Mouse (Mus musculus) forebrain, embryonic 14.5 days (tissue): ENCODE measurements around the gene Ankrd17. TPM values are rescaled to one million over a fixed set of nuclear protein-coding genes. Genes with fewer than 3 reads are reported as not detected.

Experiments
- ATAC-seq: fragments of 200-750 bp; cut with Nextera tagmentation; 2 replicates; pipeline ENCODE4 v1.8.0; 2017; ENCODE audit warnings: mild to moderate bottlenecking, moderate library complexity
- DNase-seq: peaks from one replicate; pipeline ENCODE4 v3.0.0-alpha.2; 2015; ENCODE audit warnings: low spot score
- H3K27ac ChIP-seq: fragments of 300-500 bp; sonication (generic); 2 replicates; pipeline ENCODE4 v1.5.1; 2014; ENCODE audit warnings: low read depth, mild to moderate bottlenecking, control low read depth, low read length, moderate library complexity
- H3K27me3 ChIP-seq: fragments of 300-500 bp; sonication (generic); replicated peaks from 2 replicates; pipeline ENCODE4 v1.6.1; 2014; ENCODE audit warnings: low read length, control low read depth, mixed read lengths; ENCODE audit not compliant: control insufficient read depth, insufficient read depth
- H3K36me3 ChIP-seq: fragments of 300-500 bp; sonication (generic); 2 replicates; pipeline ENCODE4 v1.6.1; 2014; ENCODE audit warnings: low read length, control low read depth; ENCODE audit not compliant: control insufficient read depth, insufficient read depth
- H3K4me1 ChIP-seq: fragments of 300-500 bp; sonication (generic); 2 replicates; pipeline ENCODE4 v1.6.1; 2014; ENCODE audit warnings: antibody characterized with exemption, low read length, control low read depth; ENCODE audit not compliant: control insufficient read depth, insufficient read depth
- H3K4me2 ChIP-seq: fragments of 300-500 bp; sonication (generic); 2 replicates; pipeline ENCODE4 v1.6.1; 2014; ENCODE audit warnings: mild to moderate bottlenecking, control low read depth, low read length
- H3K4me3 ChIP-seq: fragments of 300-500 bp; sonication (generic); 2 replicates; pipeline ENCODE4 v1.5.1; 2014; ENCODE audit warnings: low read depth, low read length, control low read depth
- H3K9ac ChIP-seq: fragments of 300-500 bp; sonication (generic); 2 replicates; pipeline ENCODE4 v1.6.1; 2014; ENCODE audit warnings: mild to moderate bottlenecking, low read length, control low read depth, moderate library complexity
- H3K9me3 ChIP-seq: fragments of 300-500 bp; sonication (generic); replicated peaks from 2 replicates; pipeline ENCODE4 v1.6.1; 2016; ENCODE audit warnings: low read length, control low read depth, mixed read lengths; ENCODE audit not compliant: control insufficient read depth
- WGBS: fragments of 180-500 bp; shearing (Covaris S2); extraction: QIAGEN DNeasy Blood & Tissue Kit; methylation state at CpG from one replicate; pipeline ENCODE4 v1.1.7; 2014; 5-methylcytosine and 5-hydroxymethylcytosine counted together
- polyA plus RNA-seq: library from polyadenylated mRNA; unstranded; fragments of >200 nt; fragmentation: Nextera tagmentation; extraction: Ambion mirVana; gene quantifications from 2 replicates; pipeline ENCODE4 v1.2.1, GENCODE M21; 2014

Gene Ankrd17
- polyA plus RNA-seq, 1 experiment from 2014 or later, result 26.2 TPM

DNA sequence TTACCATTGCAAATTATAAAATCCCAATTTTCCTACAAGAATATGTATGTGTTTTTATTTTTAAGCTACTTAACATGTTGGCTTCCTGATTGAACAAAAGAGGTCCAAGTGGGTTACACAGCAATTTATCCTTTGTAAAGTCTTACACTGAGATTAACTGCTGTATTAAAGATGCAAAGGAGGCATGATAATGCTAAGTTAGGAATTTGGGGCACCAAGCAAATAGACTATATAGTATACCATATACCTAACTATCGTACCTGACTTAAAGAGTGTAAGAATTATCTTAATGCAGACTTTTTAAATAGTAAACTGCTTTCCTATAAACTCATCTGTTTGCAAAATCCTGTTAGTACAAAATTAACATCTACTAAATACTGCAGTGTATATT lies 26.4 kb downstream of the Ankrd17 start:
- WGBS, result 82% methylated on average over 1 of the region's 1 CpGs
- peak; percentile 36 for ATAC-seq

DNA sequence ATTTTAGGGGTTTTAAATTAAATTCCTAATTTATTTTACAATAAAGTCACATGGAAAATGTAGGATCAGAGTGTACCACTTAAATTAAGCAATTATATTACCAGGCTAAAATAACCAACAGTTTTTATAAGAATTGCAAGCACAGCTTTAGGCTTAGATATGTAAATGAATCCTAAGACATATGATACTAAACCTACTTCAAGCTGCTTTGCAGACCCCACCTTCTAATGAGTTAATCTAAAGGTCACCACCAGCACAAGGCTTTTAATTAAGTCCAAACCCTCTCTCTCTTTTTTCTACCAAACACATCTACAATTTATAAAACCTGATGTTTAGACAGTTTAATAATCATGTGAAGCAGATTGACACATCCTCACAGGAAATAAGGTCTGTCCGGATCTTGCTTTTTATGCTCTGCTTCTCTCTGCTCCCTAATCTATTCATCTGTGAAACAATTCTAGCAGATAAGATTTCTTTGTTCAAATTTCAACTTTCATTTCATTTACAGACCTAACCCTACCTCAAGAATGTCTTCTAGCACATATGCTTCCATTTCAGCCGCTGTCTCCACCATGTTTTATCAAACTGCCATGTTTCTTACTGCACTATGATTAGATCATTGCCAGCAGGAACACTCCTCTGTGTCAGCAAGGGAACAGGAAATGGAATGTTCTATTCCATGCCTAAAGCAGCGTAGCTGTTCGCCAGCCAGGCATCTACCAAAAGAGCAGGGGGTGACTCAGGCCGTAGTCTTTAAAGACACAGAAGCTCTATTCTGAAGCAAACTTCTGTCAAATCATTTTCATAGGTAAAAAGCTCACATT lies 27.0 kb downstream of the Ankrd17 start:
- 10% methylated on average over 5 of the region's 5 CpGs for WGBS
- peaks cover 17% of the 10 kb centered on the region for H3K4me1 ChIP-seq
- ATAC-seq (peak; percentile 94), DNase-seq (peak; percentile 94)
- peak overlapping the region; percentile 36 for H3K4me3 ChIP-seq
- H3K9ac ChIP-seq, result peak overlapping the region; percentile 67
- no peaks in the 10 kb centered on the region for H3K27me3 ChIP-seq
- H3K9me3 ChIP-seq, result no peaks in the 10 kb centered on the region
- H3K4me2 ChIP-seq, result peak overlapping the region; percentile 51
- peak overlapping the region; percentile 58 for H3K27ac ChIP-seq
- H3K36me3 ChIP-seq, result no peaks in the 10 kb centered on the region

More for the DNA sequence above, 26.4 kb downstream of the Ankrd17 start:
- Histone ChIP-seq H3K36me3 (no peaks in the 10 kb centered on the region), H3K4me2 (peak overlapping the region; percentile 51), H3K9ac (peak overlapping the region; percentile 67; the same call in 1 of the 2 replicates), H3K9me3 (no peaks in the 10 kb centered on the region), H3K4me3 (peak overlapping the region; percentile 36), H3K27ac (no peak overlapping the region), H3K27me3 (no peaks in the 10 kb centered on the region), H3K4me1 (peaks cover 17% of the 10 kb centered on the region)
- DNase-seq, result no peak

DNA sequence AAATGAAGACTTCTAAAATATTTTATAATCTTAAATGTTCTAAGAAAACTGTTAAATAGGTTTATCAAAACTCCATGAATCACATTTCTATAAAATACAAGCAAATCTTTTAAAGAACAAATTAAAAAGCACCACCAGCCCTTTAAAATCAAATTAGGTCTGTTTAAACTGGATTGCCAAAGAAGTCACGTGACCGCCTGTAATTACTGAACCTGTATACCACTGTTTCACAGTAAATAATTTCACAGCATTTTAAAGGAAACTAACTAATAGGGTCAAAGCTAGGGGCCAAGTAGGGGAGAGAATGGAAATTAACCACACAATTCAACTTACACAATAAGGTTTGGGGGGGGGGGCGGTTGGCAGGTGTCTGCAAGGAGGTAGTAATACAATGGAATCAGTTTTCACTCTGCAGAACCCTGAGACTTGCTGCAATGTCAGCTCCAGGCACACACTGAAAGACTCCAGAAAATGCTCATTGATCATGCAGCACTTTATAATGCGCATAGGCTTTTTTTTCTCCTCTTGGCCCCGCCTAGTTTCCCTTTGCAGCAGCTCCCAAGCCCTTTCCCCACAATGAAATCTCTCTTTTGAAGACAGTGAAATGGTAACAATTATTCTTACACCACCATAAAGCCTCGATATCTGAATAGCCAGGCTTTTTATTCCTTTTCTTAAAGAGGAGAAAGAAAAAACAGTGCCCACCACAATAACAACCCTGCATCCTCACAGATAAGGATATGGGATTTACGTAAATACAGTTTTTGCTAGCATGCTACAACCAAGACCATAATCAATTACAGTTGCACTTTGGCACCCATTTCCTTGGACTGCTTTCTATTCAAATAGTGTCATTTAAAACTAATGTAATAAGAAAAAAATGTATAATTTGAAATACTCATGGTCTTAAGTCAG lies 27.9 kb downstream of the Ankrd17 start:
- ATAC-seq, result peak; percentile 59
- peaks cover 17% of the 10 kb centered on the region for H3K4me1 ChIP-seq
- H3K36me3 ChIP-seq, result no peaks in the 10 kb centered on the region
- H3K4me2 ChIP-seq, result peak overlapping the region; percentile 45
- WGBS, result 11% methylated on average over 7 of the region's 7 CpGs
- H3K9ac ChIP-seq, result peak overlapping the region; percentile 18; the same call in 1 of the 2 replicates
- DNase-seq, result peak; percentile 71
- peak overlapping the region; percentile 22; the same call in 1 of the 2 replicates for H3K27ac ChIP-seq
- no peaks in the 10 kb centered on the region for H3K9me3 ChIP-seq
- H3K4me3 ChIP-seq, result peak overlapping the region; percentile 11
- H3K27me3 ChIP-seq, result no peaks in the 10 kb centered on the region

DNA sequence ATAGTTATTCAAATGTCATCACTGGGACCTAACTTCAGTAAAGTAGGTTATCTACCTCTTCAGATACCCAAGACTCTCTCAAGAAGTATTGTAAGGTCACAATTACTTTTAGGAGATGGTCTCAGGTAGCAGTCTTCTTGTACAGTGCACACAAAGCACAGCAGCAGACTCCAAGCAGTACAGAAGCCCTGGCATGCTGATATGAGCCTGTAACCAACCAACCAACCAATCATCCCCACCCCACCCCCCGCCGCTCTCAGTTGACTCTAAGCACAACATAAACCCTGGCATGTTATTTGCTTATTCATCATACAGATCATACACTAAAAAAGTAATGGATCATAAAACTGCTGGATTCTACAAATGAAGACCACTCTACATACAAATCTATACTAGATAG lies 33.9 kb downstream of the Ankrd17 start:
- WGBS, result 98% methylated on average over 2 of the region's 2 CpGs

DNA sequence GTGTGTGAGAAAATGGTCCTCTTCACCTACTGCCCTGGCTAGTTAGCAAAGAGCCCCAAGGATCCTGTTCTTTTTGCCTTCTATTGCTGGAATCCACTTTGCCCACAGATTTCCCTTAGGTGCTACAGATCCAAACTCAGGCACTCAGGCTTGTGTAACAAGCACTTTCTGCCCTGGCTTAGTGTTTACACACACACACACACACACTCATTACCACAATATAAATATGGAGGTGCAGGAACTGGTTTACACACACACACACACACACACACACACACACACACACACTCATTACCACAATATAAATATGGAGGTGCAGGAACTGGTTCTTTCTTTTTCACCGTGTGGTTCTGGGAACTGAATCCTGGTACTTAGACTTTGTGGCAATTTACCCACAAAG lies 35.3 kb downstream of the Ankrd17 start:
- H3K4me1 ChIP-seq, result no peaks in the 10 kb centered on the region
- H3K4me3 ChIP-seq, result no peak overlapping the region
- no peak overlapping the region for H3K27ac ChIP-seq
- no peaks in the 10 kb centered on the region for H3K9me3 ChIP-seq
- 83% methylated on average over 1 of the region's 1 CpGs for WGBS
- H3K27me3 ChIP-seq, result no peaks in the 10 kb centered on the region
- DNase-seq (no peak), ATAC-seq (no peak)
- H3K36me3 ChIP-seq, result no peaks in the 10 kb centered on the region
- H3K4me2 ChIP-seq, result no peak overlapping the region
- H3K9ac ChIP-seq, result no peak overlapping the region

More for the DNA sequence above, 33.9 kb downstream of the Ankrd17 start:
- ATAC-seq (no peak), DNase-seq (no peak)
- no peaks in the 10 kb centered on the region for H3K4me1 ChIP-seq
- H3K4me2 ChIP-seq, result no peak overlapping the region
- no peak overlapping the region for H3K4me3 ChIP-seq
- no peak overlapping the region for H3K9ac ChIP-seq
- H3K36me3 ChIP-seq, result no peaks in the 10 kb centered on the region
- no peak overlapping the region for H3K27ac ChIP-seq
- no peaks in the 10 kb centered on the region for H3K9me3 ChIP-seq
- no peaks in the 10 kb centered on the region for H3K27me3 ChIP-seq

DNA sequence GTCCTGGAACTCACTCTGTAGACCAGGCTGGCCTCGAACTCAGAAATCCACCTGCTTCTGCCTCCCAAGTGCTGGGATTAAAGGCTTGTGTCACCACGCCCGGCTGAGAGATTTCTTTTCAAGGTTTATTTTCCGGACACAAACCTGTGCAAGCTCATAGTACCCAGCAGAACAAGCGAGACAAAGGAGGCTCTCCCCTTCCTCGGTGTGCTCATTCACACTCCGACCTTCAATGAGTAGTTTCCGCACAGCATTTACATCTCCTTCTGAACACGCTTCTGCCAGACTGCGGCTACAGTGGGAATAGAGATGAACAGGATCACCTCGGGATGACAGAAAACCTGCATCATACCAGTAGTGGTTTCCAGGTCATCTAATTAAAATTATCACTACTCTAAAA lies 68.0 kb downstream of the Ankrd17 start:
- no peak for ATAC-seq
- H3K9ac ChIP-seq, result no peak overlapping the region
- WGBS, result 93% methylated on average over 11 of the region's 11 CpGs
- H3K27ac ChIP-seq, result no peak overlapping the region
- H3K4me3 ChIP-seq, result no peak overlapping the region
- H3K9me3 ChIP-seq, result no peaks in the 10 kb centered on the region
- no peaks in the 10 kb centered on the region for H3K27me3 ChIP-seq
- no peak overlapping the region for H3K4me2 ChIP-seq
- no peak for DNase-seq
- no peaks in the 10 kb centered on the region for H3K4me1 ChIP-seq
- peaks cover 28% of the 10 kb centered on the region for H3K36me3 ChIP-seq

DNA sequence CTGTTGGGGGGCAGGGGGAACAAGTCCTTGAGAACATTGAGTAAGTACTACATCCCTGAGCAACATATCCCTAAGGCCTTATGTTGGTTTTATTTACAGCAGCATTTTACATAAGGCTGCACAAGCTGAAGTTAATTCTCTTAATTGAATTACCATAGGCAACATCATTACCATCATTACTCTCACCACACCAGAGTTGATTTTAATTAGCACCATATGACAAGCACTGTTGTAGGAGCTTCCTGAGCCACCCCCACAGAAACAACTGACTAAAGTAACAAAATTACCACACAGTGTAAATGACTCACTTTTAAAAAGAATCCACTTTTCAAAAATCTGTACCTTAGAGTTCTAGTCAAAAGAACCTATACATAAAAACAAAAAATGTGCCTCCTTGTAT lies 76.5 kb downstream of the Ankrd17 start:
- Histone ChIP-seq H3K9ac (no peak overlapping the region), H3K27ac (no peak overlapping the region), H3K4me2 (no peak overlapping the region), H3K9me3 (no peaks in the 10 kb centered on the region), H3K4me1 (no peaks in the 10 kb centered on the region), H3K36me3 (peaks cover 66% of the 10 kb centered on the region), H3K27me3 (no peaks in the 10 kb centered on the region), H3K4me3 (no peak overlapping the region)
- DNase-seq (no peak), ATAC-seq (no peak)

DNA sequence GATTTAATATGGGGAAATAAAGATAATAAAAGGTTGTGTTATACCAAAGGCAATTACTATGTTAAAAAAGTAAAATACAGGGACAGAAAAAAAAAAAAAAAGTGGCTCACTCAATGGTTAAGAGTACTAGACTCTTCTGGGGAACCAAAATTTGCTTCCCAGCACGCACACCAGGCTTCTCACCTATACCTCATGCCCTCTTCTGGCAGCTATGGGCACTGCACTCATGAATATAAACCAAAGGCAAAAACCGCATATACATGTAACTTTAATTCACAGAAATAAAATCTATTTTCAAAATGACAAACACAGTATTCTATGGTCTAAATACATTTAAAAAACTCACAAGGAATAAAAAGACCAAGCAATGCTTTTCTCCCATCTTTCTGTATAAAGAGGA lies 79.8 kb downstream of the Ankrd17 start:
- H3K4me1 ChIP-seq, result no peaks in the 10 kb centered on the region
- no peak overlapping the region for H3K4me2 ChIP-seq
- no peaks in the 10 kb centered on the region for H3K9me3 ChIP-seq
- H3K27ac ChIP-seq, result no peak overlapping the region
- no peak overlapping the region for H3K4me3 ChIP-seq
- H3K27me3 ChIP-seq, result no peaks in the 10 kb centered on the region
- no peak for ATAC-seq
- peak; percentile 39 for DNase-seq
- H3K9ac ChIP-seq, result no peak overlapping the region
- H3K36me3 ChIP-seq, result peaks cover 64% of the 10 kb centered on the region
- WGBS, result 67% methylated on average over 2 of the region's 2 CpGs
